Mouse (Mus musculus) layer of hippocampus, postnatal 25 days (tissue): ENCODE measurements around the gene Mfsd13b. TPM values are rescaled to one million over a fixed set of nuclear protein-coding genes. Genes with fewer than 3 reads are reported as not detected.
"Not testable (repeated sequence)": the region's sequence is repeated elsewhere in the genome, so short reads cannot be mapped to it uniquely, and the experiment has no call there.

Experiments used
- DNase-seq, 2 experiments: peaks; one replicate each; pipeline ENCODE4 v3.0.0; 2022; ENCODE audit warnings: mixed read lengths in 2 of 2, low spot score in 1 of 2; ENCODE audit errors: extremely low spot score in 1 of 2
- total RNA-seq, 2 experiments: library from RNA; stranded (reverse); gene quantifications; 2 replicates each; pipeline ENCODE4 v1.2.3; 2021

The Mfsd13b gene
- total RNA-seq, 2 experiments from 2014 or later = 0.68 to 1.1 TPM

DNA sequence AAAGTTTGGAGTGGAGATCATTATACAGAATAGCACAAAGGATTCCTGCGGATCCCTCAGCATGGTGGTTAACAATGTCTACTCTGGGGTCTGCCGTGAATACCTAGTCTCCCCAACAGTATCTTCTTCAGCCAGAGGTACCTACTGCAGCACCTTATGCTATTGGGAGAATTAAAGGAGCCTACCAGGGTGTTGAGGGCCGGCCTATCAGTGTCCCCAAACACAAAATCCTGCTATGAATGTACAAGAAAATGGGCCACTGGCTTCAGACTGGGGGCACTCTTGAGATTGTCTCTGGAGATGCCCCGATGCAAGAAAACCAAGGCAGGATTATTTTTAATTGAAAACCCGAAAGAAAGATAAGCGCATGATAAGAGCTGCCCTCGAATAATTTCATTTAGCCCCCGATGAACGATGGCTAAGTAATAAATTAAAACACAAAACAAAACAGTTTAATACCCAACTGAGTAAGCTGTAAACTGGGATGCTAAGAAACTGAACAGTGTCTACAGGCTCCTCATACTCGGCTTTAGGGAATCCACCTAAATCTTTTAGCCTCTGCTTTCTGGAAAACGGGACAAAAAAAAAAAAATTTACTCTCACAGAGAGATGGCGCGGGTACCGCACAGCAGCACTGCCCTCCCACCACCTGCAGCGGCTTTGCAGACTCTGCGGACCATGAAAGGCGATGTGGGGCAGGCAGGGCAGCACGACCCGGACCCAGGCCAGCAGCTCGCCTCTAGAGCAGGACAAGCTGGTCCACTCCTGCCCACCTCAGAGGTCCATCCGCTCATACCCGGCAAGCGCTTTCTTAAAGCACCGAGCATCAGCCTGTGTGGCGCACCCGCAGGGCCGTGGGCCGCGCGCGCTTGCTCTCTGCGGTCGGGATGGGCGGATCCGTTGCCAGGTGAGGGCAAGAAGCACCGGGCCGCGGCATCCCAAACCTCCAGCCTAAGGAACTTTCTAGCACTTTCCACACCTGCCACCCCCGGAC, 1.1 kb upstream of the Mfsd13b start:
- DNase-seq = peak; percentile 10 to 12

DNA sequence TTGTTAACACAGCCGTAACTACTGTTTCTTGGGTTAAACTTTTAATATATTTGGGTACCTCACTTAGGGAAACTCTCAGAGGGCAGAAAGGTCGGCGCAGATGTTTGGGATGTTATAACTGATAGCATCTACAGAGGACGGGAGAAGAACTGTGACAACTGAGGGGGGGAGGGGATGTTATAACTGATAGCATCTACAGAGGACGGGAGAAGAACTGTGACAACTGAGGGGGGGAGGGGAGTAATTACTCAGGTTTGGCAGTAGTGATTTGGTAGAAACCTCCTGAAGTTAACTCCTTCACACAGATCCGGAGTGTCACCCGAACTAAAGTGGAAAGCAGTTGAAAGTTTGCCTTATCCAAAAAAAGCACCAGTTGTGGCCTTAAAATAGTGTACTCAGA, 659 bp downstream of the Mfsd13b start:
- no peak for DNase-seq

- DNase-seq = no peak
These were observed 8.9 kb downstream of the Mfsd13b start for GRCm38 (mm10) chr7:120991191-120991590.

DNA sequence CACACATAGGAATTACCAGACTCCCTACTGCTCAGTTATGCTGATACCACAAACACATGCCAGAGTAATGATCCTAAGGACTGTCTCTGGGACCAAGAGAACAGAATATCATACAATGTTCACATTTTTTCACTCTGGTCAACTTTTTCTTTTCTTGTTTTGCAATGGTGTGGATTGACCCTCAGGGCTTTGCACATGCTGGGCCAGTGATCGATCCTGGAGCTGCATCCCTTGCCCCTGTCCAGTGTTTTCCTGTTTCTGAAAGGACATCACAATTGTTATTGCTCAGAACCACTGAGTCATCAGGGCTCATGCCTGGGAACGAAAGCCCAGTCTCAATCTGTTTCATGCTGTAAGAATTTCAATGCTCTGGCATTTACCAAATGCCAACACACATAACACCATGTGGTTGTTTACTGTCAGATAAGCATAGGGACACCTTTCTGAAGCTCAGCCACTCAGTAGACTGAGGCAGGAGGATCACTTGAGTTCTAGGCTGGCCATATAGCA, 16.8 kb downstream of the Mfsd13b start:
- no peak for DNase-seq

- DNase-seq = no peak
These were observed 17.9 kb downstream of the Mfsd13b start for GRCm38 (mm10) chr7:121000065-121000822.

DNA sequence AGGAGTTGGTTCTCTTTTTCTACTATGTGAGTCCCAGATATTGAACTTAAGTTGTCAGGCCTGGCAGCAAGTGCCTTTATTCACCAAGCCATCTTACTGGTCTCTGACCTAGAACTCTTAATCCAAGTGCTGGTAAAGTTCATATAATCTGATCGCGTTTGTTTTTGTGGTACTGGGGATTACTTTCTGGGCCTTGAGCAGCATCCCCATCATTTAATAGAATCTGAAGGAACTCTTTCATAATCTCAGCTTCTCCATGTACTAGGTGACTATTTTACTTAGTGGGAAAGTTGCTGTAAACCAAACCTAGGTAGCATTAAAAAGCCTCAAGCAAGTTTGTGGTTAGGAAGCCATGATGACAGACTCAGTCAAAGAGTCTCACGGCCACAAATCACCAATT, 19.6 kb downstream of the Mfsd13b start:
- DNase-seq = no peak

GRCm38 (mm10) chr7:121002407-121002928, 20.2 kb downstream of the Mfsd13b start:
- no peak for DNase-seq

GRCm38 (mm10) chr7:121003793-121004418, 21.6 kb downstream of the Mfsd13b start:
- no peak for DNase-seq

GRCm38 (mm10) chr7:121011794-121012689, 29.7 kb downstream of the Mfsd13b start:
- DNase-seq = no peak

GRCm38 (mm10) chr7:121014486-121014885, 32.2 kb downstream of the Mfsd13b start:
- DNase-seq = no peak

DNA sequence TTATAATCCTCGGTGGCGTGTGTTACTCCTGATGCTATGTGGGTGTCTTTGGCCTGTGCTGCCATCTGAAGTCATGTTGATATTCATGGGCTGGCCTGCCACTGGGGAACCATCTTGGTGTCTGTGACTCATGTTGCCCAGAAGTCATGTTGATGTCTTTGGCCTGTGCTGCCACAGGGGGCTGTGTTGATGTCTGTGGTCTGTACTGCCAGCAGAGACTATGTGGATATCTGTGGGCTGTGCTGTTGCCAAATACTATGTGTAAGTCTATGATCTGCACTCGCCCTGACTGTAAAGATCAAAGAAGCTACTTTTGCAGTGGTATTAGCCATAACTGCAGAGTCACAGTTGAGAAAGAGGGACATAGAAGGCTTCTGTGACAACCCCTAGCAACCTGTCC, 36.5 kb downstream of the Mfsd13b start:
- no peak for DNase-seq

GRCm38 (mm10) chr7:121020277-121020676, 38.0 kb downstream of the Mfsd13b start:
- DNase-seq = no peak

- no peak for DNase-seq
These were observed 43.1 kb downstream of the Mfsd13b start for GRCm38 (mm10) chr7:121025221-121026008.

DNA sequence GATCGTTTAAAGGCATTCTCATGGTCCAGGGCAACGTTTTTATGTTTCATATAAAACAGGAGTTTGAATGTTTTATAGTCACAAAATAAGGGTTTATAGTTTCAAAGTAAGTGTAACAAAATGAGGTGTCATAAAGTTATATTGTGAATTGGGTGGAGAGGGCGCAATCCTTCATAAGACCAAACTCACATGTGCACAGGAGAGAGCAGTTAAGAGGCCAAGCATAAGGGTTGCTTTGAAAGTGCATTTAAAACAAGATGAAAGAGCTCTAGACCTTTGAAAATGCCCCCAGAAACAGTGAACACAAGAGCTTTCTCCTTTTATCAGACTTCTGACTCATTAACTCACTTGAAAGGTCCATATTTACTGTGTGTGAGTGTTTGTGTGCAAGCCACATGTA, 44.0 kb downstream of the Mfsd13b start:
- DNase-seq = no peak

GRCm38 (mm10) chr7:121029947-121030346, 47.6 kb downstream of the Mfsd13b start:
- DNase-seq = not testable (repeated sequence)

DNA sequence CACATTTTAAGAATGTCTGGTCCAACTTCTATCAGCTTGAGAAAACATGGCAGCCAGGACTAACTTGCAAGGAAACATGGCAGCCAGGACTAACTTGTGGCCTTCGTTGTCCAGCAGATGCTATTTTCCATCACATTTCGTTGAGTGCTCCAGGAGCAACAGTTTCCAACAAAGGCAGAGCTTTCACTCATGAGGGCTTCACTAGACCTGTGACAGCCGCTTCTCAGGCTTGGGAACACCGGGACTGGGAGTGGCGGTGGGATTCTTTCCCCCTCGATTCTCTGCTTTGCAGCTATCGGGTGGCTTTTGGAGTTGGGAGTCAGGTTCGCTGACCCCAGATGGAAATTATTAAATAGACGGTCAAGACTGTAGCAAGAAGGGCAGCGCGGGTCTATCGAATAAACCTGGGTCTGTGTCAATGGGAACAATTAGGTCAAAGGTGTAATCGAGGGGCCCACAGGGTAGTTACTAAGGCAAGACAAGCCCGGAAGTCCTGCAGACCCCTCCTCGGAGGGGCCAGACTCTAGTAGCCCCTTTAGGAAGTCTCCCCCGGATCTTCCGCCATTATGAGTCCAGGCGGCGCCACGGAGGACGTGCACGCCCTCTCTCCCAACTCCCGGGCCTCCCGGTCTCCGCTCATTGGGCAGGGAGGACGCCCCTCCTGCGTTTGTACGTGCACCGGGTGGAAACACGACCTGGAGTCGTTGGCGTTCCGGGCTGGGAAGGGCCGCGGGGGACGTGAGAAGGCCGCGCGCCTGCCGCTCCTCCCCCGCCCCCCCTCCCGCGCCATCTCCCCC, 51.7 kb downstream of the Mfsd13b start, which contains the start of gene Mettl9:
Gene Mettl9, plus strand, starts transcription at position 590 of the 797 bp plus-strand sequence.
- DNase-seq = peak; percentile 88 to 93

DNA sequence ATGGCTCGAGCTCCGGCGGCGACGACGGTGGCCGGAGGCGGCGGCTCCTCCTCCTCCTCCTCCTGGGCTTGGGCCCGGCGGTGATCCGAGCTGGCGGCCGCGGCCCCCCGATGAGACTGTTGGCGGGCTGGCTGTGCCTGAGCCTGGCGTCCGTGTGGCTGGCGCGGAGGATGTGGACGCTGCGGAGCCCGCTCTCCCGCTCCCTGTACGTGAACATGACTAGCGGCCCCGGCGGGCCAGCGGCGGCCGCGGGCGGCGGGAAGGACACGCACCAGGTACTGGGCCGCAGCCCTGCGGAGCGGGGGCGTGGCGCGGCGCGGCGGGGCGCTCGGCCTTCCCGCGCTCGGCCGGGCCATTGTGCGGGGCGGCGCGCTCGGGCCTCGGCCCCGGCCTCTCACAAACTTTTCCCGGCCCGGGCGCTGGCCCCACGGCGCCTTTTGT, 52.4 kb downstream of the Mfsd13b start:
- DNase-seq = no peak
